Mouse (Mus musculus): ENCODE data around the gene Scnn1g.

The Scnn1g gene

DNA sequence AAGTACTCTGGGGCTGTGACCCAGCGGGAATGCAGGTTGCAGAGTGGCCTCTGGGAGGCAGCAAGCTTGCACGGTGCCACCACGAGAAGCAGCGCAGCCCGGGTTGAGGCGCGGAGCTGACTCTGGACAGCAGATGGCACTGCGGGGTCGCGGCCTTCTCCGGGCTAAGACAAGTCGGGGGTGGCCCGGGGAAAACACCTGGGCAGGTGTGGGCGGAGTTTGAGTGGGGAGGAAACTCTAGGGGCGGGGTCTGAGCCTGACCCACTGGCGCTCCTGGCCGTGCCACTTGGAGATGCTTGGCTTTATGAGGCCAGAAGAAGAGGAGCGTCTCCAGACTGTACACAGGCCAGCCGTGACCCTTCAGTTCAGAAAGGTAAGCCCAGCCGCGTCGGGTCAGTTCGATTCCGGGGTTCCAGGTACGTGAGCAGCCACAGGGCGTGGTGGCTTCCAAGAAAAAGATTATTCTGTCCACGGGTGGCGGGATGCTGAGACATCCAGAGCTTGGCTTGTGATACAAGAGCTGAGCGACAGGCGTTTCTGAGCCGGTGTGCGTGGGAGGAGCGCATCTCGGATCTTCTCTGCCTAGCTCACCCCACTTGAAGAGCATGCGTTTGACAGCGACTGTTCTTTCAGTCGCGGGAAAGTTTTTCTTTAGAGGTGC lies at the start of gene Scnn1g:
Scnn1g (plus strand) TSS at position 309 of the 661 bp plus-strand sequence.
- peak; percentile 34 for DNase-seq (ENCODE audit: low read depth, low spot score)

DNA sequence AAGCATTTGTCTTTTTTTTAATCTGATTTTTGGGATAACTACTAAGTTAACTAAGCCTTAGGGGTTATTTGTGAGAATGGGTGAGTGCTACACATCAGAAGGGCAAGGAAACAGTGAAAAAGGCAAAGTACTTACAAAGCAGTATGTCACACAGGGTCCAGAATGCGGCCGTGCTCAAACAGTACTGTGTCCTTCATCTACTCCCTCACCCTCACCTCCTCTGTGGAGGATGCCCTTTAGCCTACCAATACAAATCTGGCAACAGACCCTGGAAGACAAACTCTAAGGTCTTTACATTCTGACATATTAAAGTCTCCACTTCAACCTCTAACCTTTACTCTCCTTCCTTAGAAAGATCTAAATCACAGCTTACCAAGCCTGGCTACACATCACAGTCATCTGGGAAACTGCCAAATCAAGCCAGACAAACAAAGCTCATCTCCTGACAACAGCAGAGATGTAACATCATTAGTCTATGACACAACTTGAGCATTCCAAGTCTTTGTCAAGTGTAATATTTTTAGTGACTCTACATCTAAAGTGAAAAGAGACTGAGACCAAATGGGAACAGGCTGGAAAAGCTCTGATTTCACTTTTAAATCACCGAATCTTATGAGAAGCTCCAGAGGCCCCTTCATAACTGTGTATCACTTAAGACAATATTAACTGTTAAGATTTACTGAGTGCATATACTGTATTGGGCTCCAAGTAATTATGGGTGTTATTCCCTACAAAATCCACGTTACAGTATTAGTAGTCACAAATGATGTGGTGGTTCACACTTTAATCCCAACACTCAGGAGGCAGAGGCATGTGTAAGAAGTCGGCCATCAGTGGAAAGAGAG lies 48.9 kb upstream of the Scnn1g start:
- no peak for DNase-seq (ENCODE audit: low read depth, low spot score)

DNA sequence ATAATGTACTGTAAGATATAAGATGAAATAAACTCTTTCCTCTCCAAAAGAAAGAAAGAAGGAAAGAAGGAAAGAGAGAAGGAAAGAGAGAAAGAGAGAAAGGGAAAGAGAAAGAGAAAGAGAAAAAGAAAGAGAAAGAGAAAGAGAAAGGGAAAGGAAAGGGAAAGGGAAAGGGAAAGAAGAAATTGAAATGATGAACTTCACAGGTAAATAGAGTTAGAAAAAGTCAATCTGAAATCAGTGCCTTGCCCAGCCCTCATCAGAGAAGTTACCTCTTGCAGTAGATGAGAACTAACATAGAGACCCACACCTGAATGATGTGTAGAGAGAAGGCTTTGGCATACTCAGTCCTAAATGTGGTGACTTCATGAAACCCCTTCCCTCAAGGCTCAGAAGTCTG lies 44.9 kb upstream of the Scnn1g start:
- DNase-seq (ENCODE audit: low read depth, low spot score), result no peak

DNA sequence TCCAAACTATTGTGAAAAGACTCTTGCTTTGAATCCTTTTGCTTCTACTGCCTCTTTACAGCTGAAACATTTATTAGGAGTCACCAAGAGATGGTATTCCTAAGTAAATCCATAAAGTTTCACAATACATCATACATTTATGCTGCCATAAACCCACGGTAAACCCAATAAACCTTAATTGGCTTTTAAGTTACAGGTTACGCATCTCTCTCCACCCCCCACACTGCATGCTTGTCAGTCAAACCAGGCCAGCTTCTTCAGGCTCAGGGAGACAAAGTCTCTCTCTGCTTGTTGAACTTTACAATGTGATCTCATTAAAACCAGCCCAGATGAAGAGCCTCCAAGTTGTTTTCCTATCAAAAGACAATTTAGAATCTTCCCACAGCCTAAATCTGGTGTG lies 42.5 kb upstream of the Scnn1g start:
- no peak for DNase-seq (ENCODE audit: low read depth, low spot score)

DNA sequence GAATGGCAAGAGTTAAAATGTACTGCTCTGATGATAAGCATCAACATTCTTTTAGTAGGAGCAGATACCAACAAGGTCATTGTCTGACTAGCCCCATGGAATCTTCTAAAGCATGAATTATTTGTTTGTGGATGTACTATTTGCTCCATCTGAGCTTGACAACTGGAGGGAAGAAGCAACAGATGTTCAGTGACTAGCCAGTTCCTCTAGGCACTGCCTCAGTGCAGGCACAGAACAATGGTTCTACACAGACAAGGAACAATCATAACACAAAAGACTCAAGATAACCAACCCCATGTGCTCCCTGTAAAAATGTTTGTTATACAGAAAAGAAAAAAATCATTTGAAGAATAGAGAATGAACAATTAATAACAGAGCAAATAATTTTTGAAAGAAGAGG lies 37.1 kb upstream of the Scnn1g start:
- DNase-seq (ENCODE audit: low read depth, low spot score), result no peak

DNA sequence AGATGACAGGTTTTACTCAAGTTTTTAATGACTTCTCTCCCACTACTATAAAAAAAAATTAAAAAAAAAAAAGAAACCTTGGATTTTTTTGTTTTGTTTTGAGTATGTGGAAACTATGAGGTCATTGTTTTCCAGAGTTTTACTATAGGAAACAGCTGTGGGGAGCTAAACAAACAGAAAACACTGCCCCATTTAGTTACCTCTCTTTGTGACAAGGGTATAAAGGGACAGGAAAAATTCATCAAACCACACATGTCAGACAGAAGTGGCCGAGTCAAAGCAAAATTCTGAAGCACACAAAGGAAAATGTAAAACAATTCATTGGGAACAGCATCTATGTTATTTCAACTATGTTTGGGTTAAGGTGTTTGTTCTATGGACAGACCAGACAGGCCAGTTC lies 36.7 kb upstream of the Scnn1g start:
- DNase-seq (ENCODE audit: low read depth, low spot score), result no peak

DNA sequence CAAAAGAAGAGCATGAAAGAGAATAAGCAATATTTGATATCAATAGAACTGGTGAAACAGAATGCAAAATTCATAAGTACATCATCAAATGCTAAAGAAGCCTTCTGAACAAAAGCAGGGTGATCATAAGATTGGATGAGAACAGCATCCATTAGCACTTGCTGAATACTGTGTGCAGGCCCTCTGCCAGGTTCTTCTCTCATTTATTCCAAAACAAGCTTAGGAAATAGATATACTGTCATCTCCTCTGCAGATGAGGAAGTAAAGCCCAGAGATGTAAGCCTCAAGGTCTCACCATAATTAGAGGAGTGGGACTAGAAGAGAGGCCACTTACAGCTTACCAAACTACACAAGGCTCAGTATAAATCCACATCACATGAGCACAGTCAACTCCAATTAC lies 35.1 kb upstream of the Scnn1g start:
- no peak for DNase-seq (ENCODE audit: low read depth, low spot score)

DNA sequence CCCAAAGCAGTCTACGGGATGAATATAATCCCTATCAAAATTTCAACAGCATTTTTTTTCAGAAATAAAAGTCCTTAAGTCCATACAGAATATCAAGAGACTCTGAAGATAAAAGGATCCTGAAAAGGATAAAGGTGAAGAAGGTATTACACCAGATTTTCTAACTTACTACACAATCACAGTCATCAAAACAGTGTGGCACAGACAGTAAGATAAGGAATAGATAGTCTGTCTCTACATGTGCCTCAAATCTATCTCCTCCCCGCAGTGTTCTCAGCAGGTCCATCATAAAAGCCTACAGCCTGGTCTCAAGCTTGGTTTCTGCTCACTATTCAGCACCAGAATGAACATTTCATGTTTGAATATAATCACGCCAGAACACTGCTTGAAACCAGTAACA lies 33.8 kb upstream of the Scnn1g start:
- DNase-seq (ENCODE audit: low read depth, low spot score), result no peak

DNA sequence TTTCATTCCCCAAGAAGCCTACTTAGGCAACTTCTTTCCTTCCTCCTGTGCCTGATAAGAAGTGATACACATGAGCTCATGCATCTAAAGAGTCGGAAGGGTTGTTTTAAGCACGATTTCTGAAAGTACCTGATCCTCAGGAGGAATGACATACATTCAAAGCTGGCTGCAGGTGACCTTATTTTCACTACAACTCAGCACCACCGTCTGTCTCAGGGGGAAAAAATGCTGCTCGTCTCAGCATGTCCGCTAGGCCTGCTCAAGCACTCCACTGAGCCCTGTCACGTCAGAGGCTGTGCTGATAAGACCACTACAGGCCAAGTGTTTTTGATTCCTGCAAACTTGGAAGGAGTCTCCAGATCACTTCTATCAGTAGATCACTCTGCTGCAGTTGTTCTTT lies 32.3 kb upstream of the Scnn1g start:
- DNase-seq (ENCODE audit: low read depth, low spot score), result no peak

DNA sequence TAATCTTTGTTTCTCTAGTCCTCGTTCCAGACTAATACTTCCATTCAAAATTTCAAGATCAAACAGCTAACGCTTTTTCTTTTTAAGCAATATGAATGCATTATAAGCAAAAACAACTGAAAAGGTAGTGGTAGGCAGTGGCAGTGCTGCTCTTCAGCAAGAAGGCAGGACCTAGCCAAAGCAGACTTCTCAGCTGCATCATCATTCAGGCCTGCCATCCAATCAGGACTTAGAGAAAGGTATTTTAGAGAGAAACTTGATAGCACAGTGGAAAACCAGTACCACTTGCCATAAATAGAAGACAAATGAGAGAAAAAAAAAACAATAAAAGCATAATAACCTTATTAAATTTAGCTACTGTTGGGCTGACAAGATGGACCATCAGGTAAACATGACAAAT lies 29.2 kb upstream of the Scnn1g start:
- no peak for DNase-seq (ENCODE audit: low read depth, low spot score)

DNA sequence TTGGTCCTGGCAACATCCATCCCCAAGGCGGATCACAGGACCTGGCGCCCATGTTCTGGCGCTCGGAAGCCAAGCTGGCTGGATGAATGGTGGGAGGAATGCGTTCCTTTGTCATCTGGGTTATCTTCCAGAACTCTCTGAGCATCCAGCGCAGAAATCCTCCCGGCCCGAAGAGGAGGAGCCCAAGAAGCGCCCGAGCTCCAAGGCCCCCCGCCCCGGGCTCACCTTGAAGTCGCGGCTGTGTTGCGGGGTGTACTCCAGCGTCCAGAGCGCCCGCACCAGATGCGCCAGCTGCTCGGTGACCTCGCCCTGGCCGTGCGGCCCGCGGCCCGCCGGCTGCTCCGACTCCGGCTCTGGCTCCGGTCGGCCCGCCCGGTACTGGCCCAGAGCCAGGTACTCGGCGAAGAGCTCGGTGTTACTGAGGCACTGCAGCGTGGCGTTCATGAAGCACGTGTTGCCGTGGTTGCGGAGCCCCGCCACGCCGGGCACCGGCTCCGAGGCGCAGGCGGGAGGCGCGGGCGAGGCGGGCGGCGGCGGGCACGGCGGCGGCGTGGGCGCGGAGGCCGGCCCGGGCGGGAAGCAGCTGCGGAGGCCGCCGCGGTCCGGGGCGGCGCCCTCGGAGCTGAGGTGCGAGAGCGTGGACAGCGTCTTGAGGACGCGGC lies 27.7 kb upstream of the Scnn1g start:
- peak; percentile 18 for DNase-seq (ENCODE audit: low read depth, low spot score)

DNA sequence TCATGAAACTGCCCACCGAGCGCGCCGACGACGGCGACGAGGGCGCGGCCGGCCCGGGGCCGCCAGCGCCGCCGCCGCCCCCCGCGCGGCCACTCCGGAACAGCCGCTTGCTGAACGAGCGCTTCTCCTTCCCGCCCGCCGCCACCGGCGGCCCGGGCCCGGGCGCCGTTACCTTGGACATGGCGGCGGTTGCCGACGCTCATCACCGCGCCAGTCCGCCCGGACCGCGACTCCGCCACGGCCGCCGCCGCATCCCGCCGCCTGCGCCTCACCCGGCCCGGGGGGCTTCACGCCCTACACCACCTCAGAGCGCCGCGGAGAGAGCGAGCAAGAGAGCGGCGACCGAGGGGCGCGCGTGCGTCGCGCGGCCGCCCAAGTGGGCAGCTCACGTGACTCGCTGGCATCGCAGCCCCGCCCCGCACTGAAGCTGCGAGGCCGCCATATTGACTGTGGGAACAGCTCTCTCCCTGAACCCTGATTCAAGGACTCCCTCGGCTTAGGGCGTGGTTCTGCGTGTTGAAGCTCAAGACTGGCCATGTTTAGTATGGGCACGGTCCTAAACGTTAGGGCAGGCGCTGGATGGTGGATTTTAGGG lies 27.1 kb upstream of the Scnn1g start, which contains the start of gene Usp31:
Usp31 (minus strand) TSS at position 181 of the 595 bp plus-strand sequence.
- DNase-seq (ENCODE audit: low read depth, low spot score), result peak; percentile 90

DNA sequence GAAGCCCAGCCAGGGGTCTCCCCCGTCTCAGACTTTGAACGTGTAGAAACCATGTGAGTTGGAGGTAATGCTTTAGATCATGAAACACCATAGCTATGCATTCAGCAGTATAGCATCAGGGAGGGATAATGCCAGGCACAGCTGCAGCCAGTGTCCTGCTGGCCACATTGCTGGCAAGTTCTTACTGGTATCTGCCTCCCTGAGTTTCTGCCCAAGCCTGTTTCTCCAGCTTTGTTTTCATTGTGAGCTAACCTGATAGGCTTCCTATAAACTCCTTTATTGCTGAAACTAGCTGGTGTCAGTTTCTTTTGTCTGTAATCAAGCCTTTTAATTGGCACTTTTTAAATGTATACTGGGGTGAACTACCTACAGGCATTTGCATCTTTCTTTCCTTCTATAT lies 23.1 kb upstream of the Scnn1g start:
- no peak for DNase-seq (ENCODE audit: low read depth, low spot score)

DNA sequence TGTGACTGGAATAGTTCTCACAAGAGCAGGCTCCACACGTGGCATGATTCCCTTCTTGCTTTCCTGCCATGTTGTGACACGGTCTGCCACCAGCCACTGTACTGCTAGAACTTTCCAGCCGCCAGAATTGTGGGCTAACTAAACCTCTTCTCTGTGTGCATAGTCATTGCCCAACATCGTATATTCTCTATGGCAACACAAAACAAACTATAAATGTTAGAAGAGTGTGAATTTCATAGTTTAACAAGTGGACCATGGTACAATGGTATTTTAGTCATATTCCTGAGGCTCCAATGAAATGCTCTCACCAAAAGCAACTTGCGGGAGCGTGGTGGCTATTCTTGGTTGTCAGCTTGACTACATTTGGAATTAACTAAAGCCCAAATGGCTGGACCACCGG lies 17.2 kb upstream of the Scnn1g start:
- DNase-seq (ENCODE audit: low read depth, low spot score), result no peak

DNA sequence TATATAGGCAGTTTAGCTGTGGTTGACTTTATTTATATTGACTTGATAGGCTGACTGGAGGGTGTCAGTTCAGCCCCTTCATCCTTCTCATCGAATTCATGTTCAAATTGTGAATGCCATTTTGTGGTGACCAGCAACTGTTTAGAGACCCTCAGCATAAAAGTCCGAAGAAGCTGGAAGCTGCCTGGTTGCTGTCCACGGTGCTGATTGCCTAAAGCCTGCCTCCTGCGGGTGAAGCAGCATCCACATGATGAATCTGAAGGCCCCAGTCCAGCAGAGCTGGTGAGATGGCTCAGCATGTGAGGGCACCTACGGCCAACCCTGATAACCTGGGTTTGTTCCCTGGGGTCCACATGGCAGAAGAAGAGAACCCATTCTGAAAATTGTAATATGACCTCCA lies 4.1 kb upstream of the Scnn1g start:
- no peak for DNase-seq (ENCODE audit: low read depth, low spot score)

DNA sequence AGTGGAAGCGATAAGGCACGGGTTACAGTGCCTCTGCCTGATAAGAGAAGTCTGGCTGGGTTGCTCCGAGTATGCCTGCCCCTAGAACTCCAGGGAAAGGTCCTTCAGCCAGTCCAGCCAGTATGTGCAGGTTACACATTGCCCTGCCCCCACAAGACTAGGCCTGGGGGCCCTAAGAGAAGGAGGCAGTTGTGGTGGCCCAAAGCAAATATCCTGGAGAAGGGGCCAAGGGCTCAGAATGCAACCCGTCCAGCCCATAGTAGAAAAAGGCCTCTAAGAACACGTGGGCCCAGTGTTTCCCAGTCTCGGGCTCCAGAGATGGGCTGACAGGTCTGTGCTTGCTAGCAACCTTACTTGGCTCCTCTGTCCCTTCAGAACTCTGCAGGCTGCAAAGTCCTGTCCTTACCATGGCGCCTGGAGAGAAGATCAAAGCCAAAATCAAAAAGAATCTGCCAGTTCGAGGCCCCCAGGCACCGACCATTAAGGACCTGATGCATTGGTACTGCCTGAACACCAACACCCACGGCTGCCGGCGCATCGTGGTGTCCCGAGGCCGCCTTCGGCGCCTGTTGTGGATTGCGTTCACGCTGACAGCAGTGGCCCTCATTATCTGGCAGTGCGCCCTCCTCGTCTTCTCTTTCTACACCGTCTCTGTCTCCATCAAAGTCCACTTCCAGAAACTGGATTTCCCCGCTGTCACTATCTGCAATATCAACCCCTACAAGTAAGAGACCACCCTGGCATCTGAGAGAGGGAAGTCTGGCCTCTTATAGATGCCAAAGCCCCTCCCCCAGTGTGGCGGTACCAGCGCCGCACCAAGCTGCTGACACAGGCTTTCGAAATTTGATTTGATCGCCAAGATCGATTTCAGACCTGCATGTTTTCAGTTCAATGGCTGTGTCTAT lies 3.5 kb downstream of the Scnn1g start:
- DNase-seq (ENCODE audit: low read depth, low spot score), result no peak

DNA sequence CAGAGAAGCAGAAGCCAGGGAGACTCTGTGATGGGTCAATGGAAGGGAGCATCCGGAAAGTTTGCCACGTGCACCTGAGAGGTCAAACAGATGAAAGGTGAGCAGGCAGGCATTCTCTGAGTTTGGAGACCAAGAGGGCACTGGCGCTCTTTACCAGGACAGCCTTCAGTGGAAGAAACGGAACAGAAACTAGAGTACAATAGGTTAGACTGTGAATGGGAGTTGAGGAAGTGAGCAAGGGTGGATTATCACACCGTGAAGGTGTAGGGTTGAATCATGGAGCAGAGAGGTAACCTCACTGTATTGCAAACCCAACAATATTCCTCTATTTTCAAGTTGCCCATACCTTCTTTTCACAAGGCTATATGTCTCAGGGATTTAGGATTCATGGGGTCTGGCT lies 16.0 kb downstream of the Scnn1g start:
- DNase-seq (ENCODE audit: low read depth, low spot score), result no peak

DNA sequence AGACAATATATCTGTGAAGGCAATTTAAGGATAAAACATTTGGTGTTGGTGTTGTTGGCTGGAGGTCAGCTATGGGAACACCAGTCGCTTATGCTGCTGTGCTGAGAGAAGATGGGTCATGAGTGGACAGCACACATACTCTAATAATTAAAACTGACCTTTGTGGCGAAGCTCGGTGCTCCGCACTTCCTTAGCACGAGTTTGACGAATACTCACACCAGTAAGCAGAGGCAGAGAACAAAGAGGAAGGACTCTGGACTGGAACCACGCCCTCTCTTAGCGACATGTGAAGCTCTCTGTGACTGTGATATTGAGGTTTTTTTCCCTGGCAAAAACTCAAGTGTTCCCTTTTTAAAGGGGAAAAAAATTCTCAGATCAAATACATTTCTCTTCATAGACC lies 20.5 kb downstream of the Scnn1g start:
- DNase-seq (ENCODE audit: low read depth, low spot score), result no peak

DNA sequence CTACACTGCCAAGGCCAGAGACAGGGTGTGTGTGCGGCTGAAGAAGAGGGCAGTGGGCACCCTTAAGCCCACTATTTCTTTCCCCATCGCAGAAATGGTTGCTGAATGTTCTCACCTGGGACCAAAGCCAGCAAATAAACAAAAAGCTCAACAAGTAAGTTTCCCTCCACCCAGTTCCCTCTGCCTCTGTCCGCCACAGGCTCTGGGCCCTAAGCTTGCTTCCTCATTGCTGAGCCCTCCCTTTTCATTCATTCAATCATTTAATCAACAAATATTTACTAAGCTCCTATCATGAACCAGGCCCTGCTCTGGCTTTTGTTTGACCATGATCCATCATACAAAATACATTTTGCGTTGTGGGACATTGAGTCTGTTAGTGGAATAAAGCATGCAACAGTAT lies 29.0 kb downstream of the Scnn1g start:
- DNase-seq (ENCODE audit: low read depth, low spot score), result no peak

DNA sequence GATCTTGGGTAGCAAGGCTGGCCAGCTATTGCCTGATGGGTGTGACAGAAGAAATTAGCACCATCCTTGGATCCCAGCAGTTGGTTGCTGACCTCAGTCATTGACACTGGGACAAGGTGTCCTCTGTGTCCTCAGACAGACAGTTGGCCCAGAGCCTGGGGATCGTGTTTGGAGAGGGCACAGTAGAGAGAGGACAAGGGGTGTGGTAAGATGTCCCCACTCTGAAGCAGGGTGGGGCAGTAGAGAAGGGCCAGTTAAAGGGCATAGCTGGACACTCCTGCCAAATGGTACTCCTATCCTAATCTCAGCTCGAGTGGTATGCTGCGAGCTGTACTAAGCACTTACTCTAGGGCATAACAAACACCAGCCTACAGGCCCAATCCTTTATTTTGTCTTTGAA lies 33.6 kb downstream of the Scnn1g start:
- no peak for DNase-seq (ENCODE audit: low read depth, low spot score)

DNA sequence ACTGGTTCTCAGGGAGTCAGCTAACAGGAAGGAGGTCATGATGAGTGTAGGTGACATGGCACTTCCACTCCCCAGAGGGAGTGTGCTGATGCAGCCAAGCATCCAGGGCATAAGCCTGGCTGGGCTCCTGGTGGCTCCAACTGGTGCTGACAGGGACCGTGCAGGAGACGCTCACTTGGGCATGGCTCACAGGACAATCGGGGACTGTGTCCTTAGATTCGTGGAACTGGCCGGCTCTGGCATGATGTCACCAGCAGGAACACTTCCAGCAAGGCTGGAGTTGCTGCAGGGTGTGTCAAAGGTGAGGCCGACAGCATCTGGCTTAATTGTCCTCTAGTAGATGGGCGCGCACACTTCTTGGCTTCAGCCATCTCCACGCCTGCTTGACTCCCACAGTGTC lies 34.7 kb downstream of the Scnn1g start:
- peak; percentile 2 for DNase-seq (ENCODE audit: low read depth, low spot score)
